Mouse (Mus musculus) thymus, adult 2 months (tissue): ENCODE measurements at regions not wholly inside any gene's neighbourhood (a gene's known extent, or its start where the extent isn't known, plus 50 kb on each side); places are given as distances from the start of the nearest gene placed in this dataset.

Experiments
- DNase-seq: peaks from one replicate; pipeline ENCODE4 v3.0.0; 2021
- H3K27ac ChIP-seq: fragments of 200-500 bp; 2 replicates; pipeline ENCODE4 v1.5.1; 2012; ENCODE audit warnings: low read length, control low read depth; ENCODE audit not compliant: control insufficient read depth, insufficient read depth
- H3K27me3 ChIP-seq: fragments of 200-500 bp; 2 replicates; pipeline ENCODE4 v1.6.1; 2012; ENCODE audit warnings: mild to moderate bottlenecking, low read length, moderate library complexity, mixed read lengths; ENCODE audit not compliant: control insufficient read depth, insufficient read depth
- H3K36me3 ChIP-seq: fragments of 200-500 bp; 2 replicates; pipeline ENCODE4 v1.6.1; 2012; ENCODE audit warnings: mild to moderate bottlenecking, low read length, moderate library complexity; ENCODE audit not compliant: control insufficient read depth, insufficient read depth
- H3K4me1 ChIP-seq: fragments of 200-500 bp; replicated peaks from 2 replicates; pipeline ENCODE4 v1.6.1; 2012; ENCODE audit warnings: low read length; ENCODE audit not compliant: control insufficient read depth, insufficient read depth
- H3K4me3 ChIP-seq: fragments of 200-500 bp; 2 replicates; pipeline ENCODE4 v1.5.1; 2012; ENCODE audit warnings: mild to moderate bottlenecking, low read length, control low read depth, moderate library complexity; ENCODE audit not compliant: control insufficient read depth, insufficient read depth
- CTCF ChIP-seq: fragments of 200-500 bp; IDR thresholded peaks from 2 replicates; pipeline ENCODE4 v1.5.1; 2012; ENCODE audit warnings: mild to moderate bottlenecking, control low read depth, low read length, moderate library complexity, borderline replicate concordance; ENCODE audit not compliant: control insufficient read depth, poor library complexity, insufficient read depth; ENCODE audit errors: extremely low read depth
- POLR2A ChIP-seq: fragments of 200-500 bp; IDR thresholded peaks from 2 replicates; pipeline ENCODE4 v1.6.1; 2012; ENCODE audit warnings: mild to moderate bottlenecking, low read length, control low read depth, moderate library complexity; ENCODE audit not compliant: control insufficient read depth, poor library complexity, insufficient read depth; ENCODE audit errors: extremely low read depth
- WGBS: fragments of 180-500 bp; shearing (Covaris S2); methylation state at CpG from one replicate; pipeline ENCODE4 v1.1.7; 2018; 5-methylcytosine and 5-hydroxymethylcytosine counted together

- TF ChIP-seq POLR2A = no peak
- TF ChIP-seq CTCF = no peak
- no peak overlapping the region for H3K27ac ChIP-seq
- H3K4me3 ChIP-seq = no peak overlapping the region
- no peaks in the 10 kb centered on the region for H3K4me1 ChIP-seq
- H3K36me3 ChIP-seq = no peaks in the 10 kb centered on the region
- no peak for DNase-seq
- 7% methylated on average over 37 of the region's 37 CpGs for WGBS
- H3K27me3 ChIP-seq = peaks cover 4% of the 10 kb centered on the region; the same call in 1 of the 2 replicates
These were observed 72.7 kb upstream of the 4930535I16Rik start for GRCm38 (mm10) chr4:123990293-123991185.
